Mouse (Mus musculus) MEL (cell line): ENCODE results near the gene Emc8. TPM values are rescaled to one million over a fixed set of nuclear protein-coding genes. Genes with fewer than 3 reads are reported as not detected.

Source experiments
- DNase-seq: peaks from one replicate; pipeline ENCODE4 v3.0.0; 2011; ENCODE audit warnings: low read depth, low spot score
- H3K27ac ChIP-seq: 2 replicates; pipeline ENCODE4 v1.5.1; 2012; ENCODE audit warnings: low read depth, mild to moderate bottlenecking, control low read depth, low read length, moderate library complexity; ENCODE audit not compliant: control insufficient read depth
- H3K27me3 ChIP-seq, 2 experiments: fragments of 150-350 bp in 1 of 2; sonication (generic) in 1 of 2; 2 replicates each; pipeline ENCODE4 v1.6.1; 2012; ENCODE audit warnings: low read length in 2 of 2, mild to moderate bottlenecking in 2 of 2, improper control_type of control experiment in 1 of 2, moderate library complexity in 1 of 2; ENCODE audit not compliant: insufficient read depth in 2 of 2, control insufficient read depth in 1 of 2
- H3K36me3 ChIP-seq, 2 experiments: 2 replicates each; pipeline ENCODE4 v1.6.1; 2012 to 2014; ENCODE audit warnings: low read length in 2 of 2, improper control_type of control experiment in 1 of 2, inconsistent platforms in 1 of 2, mild to moderate bottlenecking in 1 of 2; ENCODE audit not compliant: insufficient read depth in 2 of 2, control insufficient read depth in 1 of 2
- H3K4me1 ChIP-seq, 2 experiments: fragments of 150-350 bp in 1 of 2; sonication (generic) in 1 of 2; 2 replicates each; pipeline ENCODE4 v1.6.1; 2012; ENCODE audit warnings: low read length in 2 of 2, improper control_type of control experiment in 1 of 2, mild to moderate bottlenecking in 1 of 2; ENCODE audit not compliant: insufficient read depth in 2 of 2, control insufficient read depth in 1 of 2
- H3K4me3 ChIP-seq, 2 experiments: fragments of 150-350 bp in 1 of 2; sonication (generic) in 1 of 2; 2 replicates each; pipeline ENCODE4 v1.5.1; 2012; ENCODE audit warnings: low read depth in 2 of 2, low read length in 2 of 2, mild to moderate bottlenecking in 2 of 2, moderate library complexity in 2 of 2, control low read depth in 1 of 2, improper control_type of control experiment in 1 of 2; ENCODE audit not compliant: control insufficient read depth in 1 of 2, insufficient read depth in 1 of 2
- H3K79me2 ChIP-seq: 2 replicates; pipeline ENCODE4 v1.6.1; 2012; ENCODE audit warnings: mild to moderate bottlenecking, low read length, moderate library complexity; ENCODE audit not compliant: control insufficient read depth, poor library complexity, insufficient read depth
- H3K9ac ChIP-seq: 2 replicates; pipeline ENCODE4 v1.6.1; 2012; ENCODE audit warnings: low read depth, mild to moderate bottlenecking, control low read depth, low read length, moderate library complexity; ENCODE audit not compliant: control insufficient read depth, poor library complexity, severe bottlenecking
- H3K9me3 ChIP-seq: fragments of 150-350 bp; sonication (generic); replicated peaks from 2 replicates; pipeline ENCODE4 v1.6.1; 2012; ENCODE audit warnings: mild to moderate bottlenecking, low read length, improper control_type of control experiment, moderate library complexity; ENCODE audit not compliant: insufficient read depth
- BHLHE40 ChIP-seq: IDR thresholded peaks from 2 replicates; pipeline ENCODE4 v1.6.1; 2012; ENCODE audit warnings: low read depth, mild to moderate bottlenecking, inconsistent platforms, low read length, improper control_type of control experiment, borderline replicate concordance
- CHD1 ChIP-seq: IDR thresholded peaks from 2 replicates; pipeline ENCODE4 v1.6.1; 2012; ENCODE audit warnings: low read depth, mild to moderate bottlenecking, inconsistent platforms, low read length, improper control_type of control experiment
- CHD2 ChIP-seq: IDR thresholded peaks from 2 replicates; pipeline ENCODE4 v1.6.1; 2011; ENCODE audit warnings: low read length, improper control_type of control experiment
- CTCF ChIP-seq, 3 experiments: IDR thresholded peaks in 2 of 3; conservative IDR thresholded peaks in 1 of 3; 2 replicates each; pipeline ENCODE4 v1.5.1; 2011 to 2012; ENCODE audit warnings: low read length in 3 of 3, low read depth in 2 of 3, mild to moderate bottlenecking in 2 of 3, improper control_type of control experiment in 1 of 3, inconsistent platforms in 1 of 3, mixed read lengths in 1 of 3, moderate library complexity in 1 of 3; ENCODE audit not compliant: control insufficient read depth in 1 of 3, insufficient read depth in 1 of 3, poor library complexity in 1 of 3, severe bottlenecking in 1 of 3
- EP300 ChIP-seq, 2 experiments: IDR thresholded peaks; 2 replicates each; pipeline ENCODE4 v1.6.1; 2011; ENCODE audit warnings: improper control_type of control experiment in 2 of 2, low read length in 2 of 2, low read depth in 1 of 2, mild to moderate bottlenecking in 1 of 2
- ETS1 ChIP-seq: IDR thresholded peaks from 2 replicates; pipeline ENCODE4 v1.6.1; 2012; ENCODE audit warnings: low read depth, mild to moderate bottlenecking, inconsistent platforms, low read length, improper control_type of control experiment, moderate library complexity
- HCFC1 ChIP-seq: IDR thresholded peaks from 2 replicates; pipeline ENCODE4 v1.6.1; 2012; ENCODE audit warnings: low read depth, mild to moderate bottlenecking, inconsistent platforms, low read length, improper control_type of control experiment, moderate library complexity
- KAT2A ChIP-seq: conservative IDR thresholded peaks from 2 replicates; pipeline ENCODE4 v1.6.1; 2012; ENCODE audit warnings: low read depth, low read length, improper control_type of control experiment, inconsistent platforms
- MAFK ChIP-seq: IDR thresholded peaks from 2 replicates; pipeline ENCODE4 v1.6.1; 2011; ENCODE audit warnings: low read depth, mild to moderate bottlenecking, low read length, improper control_type of control experiment, borderline replicate concordance
- MAZ ChIP-seq: IDR thresholded peaks from 2 replicates; pipeline ENCODE4 v1.6.1; 2012; ENCODE audit warnings: low read depth, mild to moderate bottlenecking, inconsistent platforms, low read length, improper control_type of control experiment
- MXI1 ChIP-seq: IDR thresholded peaks from 2 replicates; pipeline ENCODE4 v1.6.1; 2011; ENCODE audit warnings: mild to moderate bottlenecking, low read depth, low read length, improper control_type of control experiment
- MYB ChIP-seq: IDR thresholded peaks from 2 replicates; pipeline ENCODE4 v1.6.1; 2011; ENCODE audit warnings: mild to moderate bottlenecking, low read depth, low read length, improper control_type of control experiment
- MYC ChIP-seq: IDR thresholded peaks from 2 replicates; pipeline ENCODE4 v1.6.1; 2011; ENCODE audit warnings: low read depth, mild to moderate bottlenecking, low read length, improper control_type of control experiment, moderate library complexity
- POLR2AphosphoS2 ChIP-seq: IDR thresholded peaks from 2 replicates; pipeline ENCODE4 v1.6.1; 2011; ENCODE audit warnings: low read length, improper control_type of control experiment
- RCOR1 ChIP-seq: IDR thresholded peaks from 2 replicates; pipeline ENCODE4 v1.6.1; 2012; ENCODE audit warnings: low read depth, mild to moderate bottlenecking, inconsistent platforms, low read length, improper control_type of control experiment
- SIN3A ChIP-seq: IDR thresholded peaks from 2 replicates; pipeline ENCODE4 v1.6.1; 2012; ENCODE audit warnings: low read length, improper control_type of control experiment, inconsistent platforms
- SMC3 ChIP-seq: IDR thresholded peaks from 2 replicates; pipeline ENCODE4 v1.6.1; 2011; ENCODE audit warnings: low read depth, low read length, improper control_type of control experiment
- TAL1 ChIP-seq: IDR thresholded peaks from 2 replicates; pipeline ENCODE4 v1.6.1; 2012; ENCODE audit warnings: mild to moderate bottlenecking, inconsistent platforms, low read length, moderate library complexity, mixed read lengths
- USF1 ChIP-seq: IDR thresholded peaks from 2 replicates; pipeline ENCODE4 v1.6.1; 2014; ENCODE audit warnings: low read depth, mild to moderate bottlenecking, inconsistent platforms, low read length, improper control_type of control experiment, moderate library complexity
- ZKSCAN1 ChIP-seq: IDR thresholded peaks from 2 replicates; pipeline ENCODE4 v1.6.1; 2012; ENCODE audit warnings: low read depth, mild to moderate bottlenecking, inconsistent platforms, low read length, improper control_type of control experiment, moderate library complexity
- polyA plus RNA-seq, 2 experiments: library from polyadenylated mRNA; stranded (reverse) in 1 of 2; unstranded in 1 of 2; fragments of >175 nt in 1 of 2; fragments of >200 nt in 1 of 2; gene quantifications; 2 replicates each; pipeline versions ENCODE4 v1.2.1 to v1.2.4; 2012; ENCODE audit warnings: low replicate concordance in 2 of 2, low read depth in 1 of 2; ENCODE audit not compliant: insufficient read length in 2 of 2, insufficient read depth in 1 of 2, missing spikeins in 1 of 2
- total RNA-seq: library from RNA; depleted of rRNA; stranded (reverse); fragments of 300-350 nt; gene quantifications from 2 replicates; pipeline ENCODE4 v1.2.3, GENCODE M21; 2012

Emc8 gene
- total and polyA plus RNA-seq, 3 experiments, result 180 to 269 TPM; not detected in 1

GRCm38 (mm10) chr8:120666807-120667470 lies 1.4 kb downstream of the Emc8 start:
- Histone ChIP-seq H3K79me2 (peaks cover 80% of the 10 kb centered on the region), H3K27ac (peak overlapping the region; percentile 44), H3K4me3 (peak overlapping the region; percentile 87 to 100), H3K4me1 (peaks cover 0 to 18% of the 10 kb centered on the region in 2 experiments; a peak in 2 of 4 replicates), H3K27me3 (no peaks in the 10 kb centered on the region), H3K36me3 (peaks cover 6 to 22% of the 10 kb centered on the region in 2 experiments), H3K9ac (peak overlapping the region; percentile 83), H3K9me3 (no peaks in the 10 kb centered on the region)
- TF ChIP-seq ETS1, result no peak
- TF ChIP-seq TAL1, result no peak
- TF ChIP-seq CHD1, result no peak
- TF ChIP-seq MXI1, result no peak
- TF ChIP-seq MAZ, result no peak
- TF ChIP-seq POLR2AphosphoS2, result no peak
- TF ChIP-seq EP300 (IDR thresholded peaks at IDR 0.05; ENCODE audit: low read depth in 1 of 2, low read length in 2 of 2), result no peak
- TF ChIP-seq KAT2A, result no peak
- TF ChIP-seq CHD2, result no peak
- peak; percentile 52 for DNase-seq

- Histone ChIP-seq H3K4me1 (peaks cover 0 to 18% of the 10 kb centered on the region in 2 experiments; a peak in 2 of 4 replicates), H3K9me3 (no peaks in the 10 kb centered on the region), H3K79me2 (peaks cover 79% of the 10 kb centered on the region), H3K9ac (no peak overlapping the region), H3K4me3 (peak overlapping the region; percentile 11 to 100; a peak in 2 of 4 replicates), H3K36me3 (peaks cover 8 to 22% of the 10 kb centered on the region in 2 experiments), H3K27me3 (no peaks in the 10 kb centered on the region), H3K27ac (no peak overlapping the region)
- TF ChIP-seq ZKSCAN1, result no peak
- TF ChIP-seq MAFK, result no peak
- no peak for TF ChIP-seq TAL1
- TF ChIP-seq KAT2A, result no peak
- TF ChIP-seq RCOR1, result no peak
- no peak for TF ChIP-seq USF1
- peak; percentile 29 for TF ChIP-seq SMC3
- TF ChIP-seq BHLHE40, result no peak
- TF ChIP-seq MYC, result no peak
- no peak for TF ChIP-seq CHD1
- TF ChIP-seq HCFC1, result no peak
- TF ChIP-seq MYB, result no peak
- TF ChIP-seq SIN3A, result no peak
- TF ChIP-seq CTCF (IDR thresholded peaks at IDR 0.05 in 2 of 3, conservative IDR thresholded peaks at IDR 0.05 in 1 of 3; ENCODE audit: control insufficient read depth in 1 of 3, insufficient read depth in 1 of 3, low read depth in 2 of 3, low read length in 3 of 3, poor library complexity in 1 of 3, severe bottlenecking in 1 of 3), result peak in 2 of 3 experiments; percentile 61 to 62; a peak in 4 of 6 replicates
- peak; percentile 76 for DNase-seq
Measured at GRCm38 (mm10) chr8:120665726-120666455, 2.5 kb downstream of the Emc8 start.
